8 mouse cellular contexts compared by ENCODE assay signal in the genomic region with DNA sequence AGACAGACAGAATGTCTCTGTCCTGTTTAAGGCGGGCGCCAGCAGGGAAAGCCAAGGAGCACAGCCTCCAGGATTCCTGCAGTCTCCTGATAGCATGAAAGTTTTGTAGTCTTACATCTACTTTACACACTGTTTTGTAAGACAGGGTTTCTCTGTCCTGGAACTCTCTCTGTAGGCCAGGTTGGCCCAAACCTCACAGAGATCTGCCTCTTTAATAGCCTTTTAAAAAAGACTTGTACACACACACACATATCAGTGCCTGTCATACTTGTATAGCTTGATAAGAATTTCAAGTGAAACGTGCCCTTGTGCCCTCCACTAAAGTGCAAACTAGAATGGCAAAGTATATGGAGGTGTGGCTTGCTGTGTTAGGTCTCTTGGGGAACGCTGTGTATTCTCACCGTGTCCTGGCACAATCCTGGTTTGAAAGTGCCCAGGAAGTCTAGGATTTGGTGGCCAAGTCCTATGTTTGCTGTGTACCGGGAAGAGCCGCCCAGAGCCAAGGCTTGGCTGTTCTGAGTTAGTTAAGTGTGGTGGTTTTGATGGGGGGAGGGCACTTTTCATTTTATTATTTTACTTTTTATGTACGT. TPM values are rescaled to one million over a fixed set of nuclear protein-coding genes. Genes with fewer than 3 reads are reported as not detected.
DNase-seq lines count a peak whose midpoint lies in the region; ATAC-seq and TF ChIP-seq lines count a peak whose summit lies in the region.

No protein-coding gene starts in this region.

- H3K27ac ChIP-seq in kidney, embryonic 15.5 days = no peak overlapping the region
- H3K27ac ChIP-seq in embryonic facial prominence, embryonic 13.5 days = no peak overlapping the region; the same call in 1 of the 2 replicates
- no peak overlapping the region for H3K27ac ChIP-seq in limb, embryonic 11.5 days (replicated peaks; ENCODE audit: low read depth, low read length)
- H3K27ac ChIP-seq in midbrain, postnatal 0 days (ENCODE audit: low read depth, low read length) = no peak overlapping the region

- H3K9me3 ChIP-seq in kidney, embryonic 15.5 days (replicated peaks) = no peaks in the 10 kb centered on the region
- H3K9me3 ChIP-seq in embryonic facial prominence, embryonic 13.5 days = no peaks in the 10 kb centered on the region
- H3K9me3 ChIP-seq in limb, embryonic 11.5 days (ENCODE audit: control insufficient read depth, low read length) = no peaks in the 10 kb centered on the region
- H3K9me3 ChIP-seq in midbrain, postnatal 0 days (ENCODE audit: low read length) = no peaks in the 10 kb centered on the region

- peak overlapping the region; percentile 67 for H3K9ac ChIP-seq in kidney, embryonic 15.5 days
- H3K9ac ChIP-seq in embryonic facial prominence, embryonic 13.5 days = peak overlapping the region; percentile 78
- no peak overlapping the region for H3K9ac ChIP-seq in limb, embryonic 11.5 days (ENCODE audit: low read length)
- no peak overlapping the region; the same call in 1 of the 2 replicates for H3K9ac ChIP-seq in midbrain, postnatal 0 days (replicated peaks; ENCODE audit: low read length, poor library complexity, severe bottlenecking)

- no peaks in the 10 kb centered on the region for H3K27me3 ChIP-seq in kidney, embryonic 15.5 days
- H3K27me3 ChIP-seq in embryonic facial prominence, embryonic 13.5 days = peaks cover 14% of the 10 kb centered on the region
- 0 out of 2 replicates have a peak, but pooled peaks cover 3% of the 10 kb centered on the region for H3K27me3 ChIP-seq in limb, embryonic 11.5 days (ENCODE audit: control insufficient read depth, insufficient read depth, low read length)
- peaks cover 19% of the 10 kb centered on the region for H3K27me3 ChIP-seq in midbrain, postnatal 0 days (ENCODE audit: insufficient read depth, low read length)

- H3K4me2 ChIP-seq in kidney, embryonic 15.5 days = peak overlapping the region; percentile 94
- H3K4me2 ChIP-seq in embryonic facial prominence, embryonic 13.5 days = peak overlapping the region; percentile 100
- peak overlapping the region; percentile 100 for H3K4me2 ChIP-seq in limb, embryonic 11.5 days (ENCODE audit: low read depth, severe bottlenecking)
- H3K4me2 ChIP-seq in midbrain, postnatal 0 days (ENCODE audit: low read depth, low read length, poor library complexity, severe bottlenecking) = peak overlapping the region; percentile 99

- WGBS in kidney, embryonic 15.5 days = 81% methylated on average over 8 of the region's 8 CpGs
- WGBS in embryonic facial prominence, embryonic 13.5 days = 66% methylated on average over 8 of the region's 8 CpGs
- WGBS in limb, embryonic 11.5 days = 80% methylated on average over 8 of the region's 8 CpGs
- 73% methylated on average over 8 of the region's 8 CpGs for WGBS in midbrain, postnatal 0 days

- H3K4me1 ChIP-seq in kidney, embryonic 15.5 days = peaks cover 55% of the 10 kb centered on the region
- H3K4me1 ChIP-seq in embryonic facial prominence, embryonic 13.5 days = peaks cover 44% of the 10 kb centered on the region
- H3K4me1 ChIP-seq in limb, embryonic 11.5 days (ENCODE audit: control insufficient read depth, insufficient read depth, low read length) = peaks cover 27% of the 10 kb centered on the region
- peaks cover 11% of the 10 kb centered on the region; the same call in 1 of the 2 replicates for H3K4me1 ChIP-seq in midbrain, postnatal 0 days (ENCODE audit: insufficient read depth, low read length)

- peaks cover 42% of the 10 kb centered on the region for H3K36me3 ChIP-seq in kidney, embryonic 15.5 days
- peaks cover 41% of the 10 kb centered on the region for H3K36me3 ChIP-seq in embryonic facial prominence, embryonic 13.5 days
- H3K36me3 ChIP-seq in limb, embryonic 11.5 days (ENCODE audit: control insufficient read depth, insufficient read depth, low read length) = peaks cover 5% of the 10 kb centered on the region; the same call in 1 of the 2 replicates
- H3K36me3 ChIP-seq in midbrain, postnatal 0 days (ENCODE audit: insufficient read depth, low read length) = peaks cover 16% of the 10 kb centered on the region

- peak overlapping the region; percentile 85 for H3K4me3 ChIP-seq in kidney, embryonic 15.5 days (replicated peaks)
- peak overlapping the region; percentile 75 for H3K4me3 ChIP-seq in embryonic facial prominence, embryonic 13.5 days
- no peak overlapping the region; the same call in 1 of the 2 replicates for H3K4me3 ChIP-seq in limb, embryonic 11.5 days (ENCODE audit: low read depth, low read length)
- H3K4me3 ChIP-seq in midbrain, postnatal 0 days (ENCODE audit: low read depth, low read length) = peak overlapping the region; percentile 58; the same call in 1 of the 2 replicates

- no peak for DNase-seq in kidney, adult 18-20 months
- no peak for DNase-seq in limb, embryonic 11.5 days (ENCODE audit: low spot score)
- DNase-seq in midbrain, postnatal 0 days (ENCODE audit: low spot score) = no peak
- DNase-seq in spleen, postnatal 10 days (ENCODE audit: low spot score in 2 of 2) = no peak
- no peak for DNase-seq in urinary bladder, postnatal 14 days (ENCODE audit: low spot score)
- DNase-seq in layer of hippocampus, adult 9-10 months (ENCODE audit: low spot score) = no peak

- no peak for ATAC-seq in kidney, embryonic 15.5 days (replicated peaks; ENCODE audit: low FRiP score)
- ATAC-seq in embryonic facial prominence, embryonic 13.5 days (ENCODE audit: insufficient number of reproducible peaks, insufficient read depth, low FRiP score, low TSS enrichment, low read depth) = no peak
- no peak for ATAC-seq in limb, embryonic 11.5 days (ENCODE audit: insufficient number of reproducible peaks, low FRiP score, low TSS enrichment, low read depth)
- no peak for ATAC-seq in midbrain, postnatal 0 days (ENCODE audit: low FRiP score)

- no peak for TF ChIP-seq CTCF in midbrain, postnatal 0 days (IDR thresholded peaks at IDR 0.05)

RNA-seq across cellular contexts. Expression of a gene that starts 2.7 kb away (rescaled TPM):
- 11.7 and 12.5 TPM in 2 replicates for polyA plus RNA-seq in kidney, embryonic 15.5 days (2015; fragmentation: Nextera tagmentation; extraction: Ambion mirVana)
- polyA plus RNA-seq in embryonic facial prominence, embryonic 13.5 days (2015; fragmentation: Nextera tagmentation; extraction: Ambion mirVana) = 10.1 TPM in 2 replicates
- polyA plus RNA-seq in limb, embryonic 11.5 days (2014; fragmentation: Nextera tagmentation; extraction: Ambion mirVana) = 4.7 and 6.4 TPM in 2 replicates
- total RNA-seq in midbrain, postnatal 0 days (2014; rRNA removed) = 9.0 and 13.2 TPM in 2 replicates
- polyA plus RNA-seq in midbrain, postnatal 0 days (2015; fragmentation: Nextera tagmentation; extraction: Ambion mirVana) = 3.5 and 4.1 TPM in 2 replicates

RNA-seq across cellular contexts. Expression of a gene that starts 15.2 kb away (rescaled TPM):
- 31.2 and 32.1 TPM in 2 replicates for polyA plus RNA-seq in kidney, embryonic 15.5 days (2015; fragmentation: Nextera tagmentation; extraction: Ambion mirVana)
- polyA plus RNA-seq in embryonic facial prominence, embryonic 13.5 days (2015; fragmentation: Nextera tagmentation; extraction: Ambion mirVana) = 38.0 and 38.1 TPM in 2 replicates
- polyA plus RNA-seq in limb, embryonic 11.5 days (2014; fragmentation: Nextera tagmentation; extraction: Ambion mirVana) = 28.6 and 29.4 TPM in 2 replicates
- total RNA-seq in midbrain, postnatal 0 days (2014; rRNA removed) = 17.2 and 18.3 TPM in 2 replicates
- polyA plus RNA-seq in midbrain, postnatal 0 days (2015; fragmentation: Nextera tagmentation; extraction: Ambion mirVana) = 16.6 and 17.1 TPM in 2 replicates

RNA-seq across cellular contexts. Expression of a gene that starts 16.2 kb away (rescaled TPM):
- polyA plus RNA-seq in kidney, embryonic 15.5 days (2015; fragmentation: Nextera tagmentation; extraction: Ambion mirVana) = 17.7 and 23.8 TPM in 2 replicates
- 17.5 and 22.9 TPM in 2 replicates for polyA plus RNA-seq in embryonic facial prominence, embryonic 13.5 days (2015; fragmentation: Nextera tagmentation; extraction: Ambion mirVana)
- polyA plus RNA-seq in limb, embryonic 11.5 days (2014; fragmentation: Nextera tagmentation; extraction: Ambion mirVana) = 21.0 and 23.9 TPM in 2 replicates
- total RNA-seq in midbrain, postnatal 0 days (2014; rRNA removed) = 7.8 and 8.9 TPM in 2 replicates
- 17.0 and 20.6 TPM in 2 replicates for polyA plus RNA-seq in midbrain, postnatal 0 days (2015; fragmentation: Nextera tagmentation; extraction: Ambion mirVana)

RNA-seq across cellular contexts. Expression of a gene that starts 22.5 kb away (rescaled TPM):
- polyA plus RNA-seq in kidney, embryonic 15.5 days (2015; fragmentation: Nextera tagmentation; extraction: Ambion mirVana) = 39.2 and 44.8 TPM in 2 replicates
- polyA plus RNA-seq in embryonic facial prominence, embryonic 13.5 days (2015; fragmentation: Nextera tagmentation; extraction: Ambion mirVana) = 56.3 and 61.2 TPM in 2 replicates
- polyA plus RNA-seq in limb, embryonic 11.5 days (2014; fragmentation: Nextera tagmentation; extraction: Ambion mirVana) = 27.3 and 29.5 TPM in 2 replicates
- 13.8 and 21.1 TPM in 2 replicates for total RNA-seq in midbrain, postnatal 0 days (2014; rRNA removed)
- 42.7 and 45.7 TPM in 2 replicates for polyA plus RNA-seq in midbrain, postnatal 0 days (2015; fragmentation: Nextera tagmentation; extraction: Ambion mirVana)

RNA-seq across cellular contexts. Expression of a gene that starts 27.1 kb away (rescaled TPM):
- 0.45 and 0.86 TPM in 2 replicates for polyA plus RNA-seq in kidney, embryonic 15.5 days (2015; fragmentation: Nextera tagmentation; extraction: Ambion mirVana)
- 0.55 and 0.59 TPM in 2 replicates for polyA plus RNA-seq in embryonic facial prominence, embryonic 13.5 days (2015; fragmentation: Nextera tagmentation; extraction: Ambion mirVana)
- 0.40 and 0.75 TPM in 2 replicates for polyA plus RNA-seq in limb, embryonic 11.5 days (2014; fragmentation: Nextera tagmentation; extraction: Ambion mirVana)
- 0.11 and 1.5 TPM in 2 replicates for total RNA-seq in midbrain, postnatal 0 days (2014; rRNA removed)
- polyA plus RNA-seq in midbrain, postnatal 0 days (2015; fragmentation: Nextera tagmentation; extraction: Ambion mirVana) = 1.6 TPM in 2 replicates

Comparison
In these comparisons a context has a peak if more than half of its experiments do, and no peak if none do; other contexts are left out.
1. H3K9ac ChIP-seq: peak in kidney, embryonic 15.5 days (single experiment) and embryonic facial prominence, embryonic 13.5 days (single experiment); none in limb, embryonic 11.5 days (single experiment) and midbrain, postnatal 0 days (single experiment).
2. Peak in every context shown above with its lines, with median percentiles within 50 percentile points of each other: H3K4me2 ChIP-seq.